Mouse (Mus musculus): ENCODE measurements around the gene Itsn1.

Gene Itsn1

DNA sequence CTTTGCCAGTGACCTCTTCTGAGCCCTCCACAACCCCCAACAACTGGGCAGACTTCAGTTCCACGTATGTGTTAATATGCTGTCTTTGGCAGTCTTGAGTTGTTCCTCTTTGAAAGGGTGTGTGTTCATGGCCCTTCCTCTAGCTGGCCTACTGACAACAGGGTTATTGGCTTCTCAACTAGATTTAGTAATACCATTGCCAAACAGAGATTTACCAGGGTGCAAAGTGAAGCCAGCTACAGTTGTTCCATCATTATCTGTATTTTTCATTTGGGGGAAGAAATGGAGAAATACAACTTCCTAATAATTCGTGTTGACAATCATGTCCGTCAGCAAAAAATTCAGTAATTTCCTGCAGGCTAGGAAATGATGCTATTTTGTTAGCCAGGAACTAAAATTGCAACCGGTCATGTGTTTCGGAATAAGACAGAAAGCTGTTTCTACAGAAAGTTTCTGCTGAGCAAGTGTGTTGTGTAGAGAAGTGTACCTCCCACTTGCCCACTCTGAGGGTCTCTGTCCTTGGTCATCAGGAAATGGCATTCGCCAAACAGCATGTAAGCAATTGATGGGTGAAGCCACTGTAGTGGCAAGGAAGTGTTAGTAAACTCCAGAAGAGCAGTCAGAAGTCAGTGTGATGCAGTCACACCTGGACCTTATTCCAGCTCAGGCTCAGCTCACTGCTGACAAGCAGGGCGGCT is 120.0 kb downstream of the Itsn1 start:
- DNase-seq, result no peak

DNA sequence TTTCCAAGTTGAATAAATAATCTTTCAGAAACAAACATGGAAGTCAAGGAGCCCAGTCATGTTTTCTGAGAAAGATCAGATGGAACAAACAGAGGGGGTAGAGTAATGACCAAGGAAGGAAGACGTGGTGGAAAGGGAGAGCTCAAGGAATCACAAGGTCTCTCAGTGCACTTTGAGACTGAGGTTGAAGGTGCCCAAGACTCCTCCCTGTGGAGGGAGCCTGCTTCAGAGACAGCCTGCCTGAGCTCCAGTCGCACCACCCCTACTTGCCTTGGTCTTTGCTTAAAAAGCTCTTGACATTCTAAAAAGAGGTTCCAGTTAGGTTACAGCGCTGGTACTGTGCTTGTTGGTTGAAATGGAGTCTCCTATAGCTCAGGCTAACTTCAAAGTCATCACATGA is 121.1 kb downstream of the Itsn1 start:
- DNase-seq, result no peak

DNA sequence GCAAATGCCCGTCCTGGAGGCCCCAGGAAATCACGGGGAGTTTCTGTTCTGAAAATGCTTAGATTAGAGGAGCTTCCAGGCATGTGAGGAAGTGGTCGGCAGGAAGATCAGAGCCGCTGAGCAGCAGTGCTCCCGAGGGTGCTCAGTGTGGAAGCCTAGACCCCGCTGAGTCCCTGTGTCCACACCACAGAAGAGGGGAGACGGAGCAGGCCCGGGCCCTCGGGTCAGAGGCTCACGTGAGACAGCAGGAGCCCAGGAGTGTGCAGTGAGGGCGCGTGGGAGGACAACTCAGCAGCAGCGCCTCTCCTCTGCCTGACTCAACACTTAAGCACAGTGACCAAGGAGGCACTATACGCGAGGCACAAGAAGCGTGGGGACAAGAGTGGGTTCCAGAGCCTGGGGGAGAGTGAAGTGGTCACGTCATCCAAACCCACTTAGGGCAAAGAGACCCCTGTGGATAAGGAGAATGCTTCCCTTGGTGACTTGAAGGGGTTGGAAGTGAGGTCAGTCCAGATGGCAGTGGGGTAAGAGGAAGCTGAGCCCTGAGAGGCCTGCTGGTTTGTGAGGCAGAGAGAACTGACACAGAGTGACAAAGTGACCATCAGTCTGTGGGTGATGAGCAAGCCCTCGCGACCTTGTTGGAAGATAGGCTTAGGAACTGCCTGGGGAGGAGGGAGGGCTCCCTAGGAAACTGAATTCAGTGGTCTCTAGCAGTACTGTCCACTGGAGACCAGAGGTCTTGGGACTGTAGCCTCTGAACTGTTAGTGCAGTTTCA is 122.6 kb downstream of the Itsn1 start:
- DNase-seq, result no peak

DNA sequence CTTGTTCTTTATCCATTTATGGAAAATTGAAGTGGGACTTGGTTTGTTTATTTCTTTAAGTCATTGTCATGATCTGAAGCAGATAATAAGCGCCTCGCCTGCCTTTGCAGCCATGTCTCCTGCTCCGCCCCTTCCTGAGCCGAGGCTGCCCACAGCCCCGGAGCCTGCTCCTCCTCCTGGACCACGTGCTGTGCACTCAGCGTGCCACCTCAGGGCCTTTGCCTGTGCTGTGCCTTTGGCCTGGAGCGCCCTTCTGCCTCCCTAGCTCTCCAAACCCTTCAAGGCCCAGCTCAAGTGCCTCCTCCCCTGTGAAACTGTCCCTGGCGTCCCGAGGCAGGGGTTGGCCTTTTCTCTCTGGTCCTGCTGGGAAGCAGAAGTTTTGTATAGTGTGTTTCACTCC is 123.7 kb downstream of the Itsn1 start:
- DNase-seq, result no peak

DNA sequence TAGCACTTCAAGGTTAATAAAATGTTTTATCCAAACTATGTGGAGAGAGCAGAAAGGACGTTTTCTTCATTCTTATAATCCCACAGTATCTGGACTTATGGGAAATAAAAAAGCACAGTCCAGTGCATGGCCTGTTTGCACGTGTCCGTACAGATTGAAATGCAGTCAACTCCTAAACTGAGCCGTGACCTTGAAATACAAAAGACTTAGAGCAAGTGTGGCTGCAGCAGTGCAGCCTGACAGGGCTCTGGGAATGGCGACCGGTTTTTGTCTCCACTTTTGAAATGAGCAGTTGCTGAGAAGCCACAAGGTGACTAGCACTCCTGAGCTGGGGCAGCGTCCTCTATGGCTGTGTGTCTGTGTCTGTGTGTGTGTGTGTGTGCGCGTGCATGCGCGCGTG is 124.1 kb downstream of the Itsn1 start:
- DNase-seq, result no peak

DNA sequence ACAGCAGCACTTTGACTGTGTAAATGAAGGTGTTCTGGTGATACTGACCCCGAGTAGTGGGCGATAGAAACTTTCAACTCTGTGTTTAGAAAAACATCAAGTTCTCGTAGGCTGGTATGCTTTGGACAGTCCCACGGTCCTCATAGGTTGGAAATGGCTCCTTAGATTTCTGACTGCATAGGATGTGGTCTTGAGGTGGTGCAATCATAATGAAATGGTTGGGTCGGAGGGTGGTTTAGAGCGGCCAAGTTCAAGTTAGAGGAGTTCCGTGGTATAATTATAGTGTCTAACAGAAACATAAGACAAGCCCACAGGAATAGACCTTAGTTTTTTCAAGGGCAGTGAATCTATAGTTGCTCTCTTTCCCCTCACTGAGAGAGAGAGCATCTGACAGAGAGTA is 129.6 kb downstream of the Itsn1 start:
- DNase-seq, result no peak

DNA sequence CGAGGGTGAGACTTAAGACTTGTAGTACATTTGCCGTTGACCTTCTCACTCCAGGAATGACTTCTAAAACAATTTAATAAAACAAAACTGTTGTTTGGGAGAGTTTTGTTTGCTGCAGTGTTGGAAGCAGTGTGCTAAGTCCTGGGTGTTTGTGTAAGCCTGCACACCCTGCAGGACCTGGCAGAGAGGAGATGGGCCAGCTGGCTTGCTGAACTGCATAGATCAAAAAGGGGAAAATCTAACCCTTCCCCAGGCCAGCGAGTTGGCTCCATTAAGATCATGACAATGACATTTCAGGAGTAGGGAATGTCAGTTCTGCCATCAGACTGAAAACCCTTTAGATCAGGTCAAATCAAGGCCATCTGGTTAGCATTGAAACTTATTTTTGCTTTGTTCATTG is 130.1 kb downstream of the Itsn1 start:
- DNase-seq, result peak; percentile 57 to 70

DNA sequence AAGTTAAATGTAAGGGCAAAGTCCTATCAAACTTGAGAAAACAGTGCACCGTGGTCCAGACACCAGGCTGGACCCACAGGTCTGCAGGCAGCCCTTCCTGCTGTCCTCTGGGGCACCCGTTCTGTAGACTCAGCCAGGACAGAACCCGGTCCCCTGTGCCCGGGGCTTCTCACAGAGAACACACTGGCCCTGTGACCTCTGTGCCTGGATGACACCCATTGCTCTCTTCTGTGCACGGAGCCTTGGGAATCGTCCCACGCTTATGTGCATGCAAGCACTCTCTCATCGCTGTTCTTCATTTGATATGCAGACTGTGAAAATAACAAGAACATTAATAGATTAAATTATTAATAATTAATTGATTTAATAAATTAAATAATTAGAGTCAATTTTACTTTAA is 130.9 kb downstream of the Itsn1 start:
- DNase-seq, result no peak

DNA sequence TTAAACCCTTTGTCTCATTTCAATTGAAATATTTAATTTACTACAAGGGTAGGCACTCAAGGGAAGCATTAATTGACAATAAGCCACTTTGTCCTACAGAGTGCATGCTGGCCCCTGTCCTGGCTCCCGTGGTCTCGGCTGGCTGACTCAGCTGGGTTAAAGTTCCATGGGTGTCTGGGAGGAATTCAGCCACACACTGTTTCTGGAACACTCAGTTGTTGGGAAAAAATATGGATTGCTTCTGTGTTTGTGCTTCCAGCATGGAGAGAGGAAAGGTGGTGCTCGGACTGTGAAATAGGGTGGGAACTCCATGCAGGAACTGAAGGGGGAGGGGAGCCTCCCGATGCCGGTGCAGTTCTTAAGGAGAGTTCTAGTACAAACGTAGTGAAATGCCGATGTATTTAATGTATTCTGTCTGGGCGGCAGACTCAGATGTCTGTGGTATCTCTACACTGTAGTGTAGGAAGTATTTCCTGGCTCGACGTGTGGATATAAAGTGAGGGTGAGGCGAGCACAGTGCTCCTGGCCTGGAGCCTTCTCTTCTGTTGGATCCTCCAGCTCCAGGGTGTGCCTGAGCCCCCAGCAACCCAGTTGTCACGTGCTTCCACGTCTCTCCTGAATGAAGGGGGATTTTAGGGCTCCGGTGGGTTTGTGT is 131.5 kb downstream of the Itsn1 start:
- DNase-seq, result peak in 1 of 2 experiments; percentile 42

DNA sequence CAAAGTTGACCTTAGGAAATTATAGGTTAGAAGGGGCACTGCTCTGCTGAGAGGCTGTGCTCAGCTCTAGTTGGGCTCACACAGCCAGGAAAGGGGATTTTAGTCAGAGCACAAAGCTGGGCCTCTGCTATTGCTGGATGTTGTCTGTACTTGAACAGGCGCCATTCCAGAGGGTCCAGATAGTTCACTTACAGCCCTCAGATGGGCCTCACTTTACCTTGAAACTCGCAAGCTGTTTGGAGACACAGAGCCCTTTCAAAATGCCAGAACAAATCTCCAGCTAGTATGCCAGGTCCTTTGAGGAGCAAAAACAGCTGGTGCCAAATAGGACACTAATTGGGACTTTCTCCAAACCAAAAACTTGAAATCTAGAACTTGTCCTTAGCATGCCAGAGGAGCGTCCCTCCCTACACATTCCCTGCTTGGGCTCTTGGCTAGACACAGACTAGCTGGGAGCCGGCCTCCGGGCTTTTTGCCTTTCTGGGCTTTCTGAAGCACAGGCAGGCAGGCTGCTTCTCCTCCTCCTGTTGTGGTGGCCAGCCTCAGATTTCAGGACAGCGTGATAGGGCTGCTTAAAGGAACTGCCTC is 132.8 kb downstream of the Itsn1 start:
- DNase-seq, result peak in 1 of 2 experiments; percentile 58

DNA sequence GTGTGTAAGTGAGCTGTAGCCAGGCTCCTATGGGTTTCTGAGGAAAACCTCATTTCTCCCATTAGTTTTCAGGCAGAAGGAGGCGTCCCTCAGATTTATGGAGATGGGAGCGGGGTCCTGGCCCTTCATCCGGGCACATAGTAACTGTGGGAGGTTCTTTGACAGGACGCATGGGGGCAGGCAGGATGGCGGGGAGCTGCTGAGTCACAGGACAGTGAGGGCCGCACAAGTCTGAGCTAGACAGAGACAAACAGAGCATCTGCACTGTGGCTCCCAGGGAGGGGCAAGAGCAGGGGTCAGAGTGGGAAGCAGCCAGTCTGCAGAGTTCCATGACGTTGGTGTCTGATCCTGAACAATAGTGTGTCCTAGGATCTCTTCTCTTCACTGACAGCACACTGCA is 133.8 kb downstream of the Itsn1 start:
- DNase-seq, result no peak

DNA sequence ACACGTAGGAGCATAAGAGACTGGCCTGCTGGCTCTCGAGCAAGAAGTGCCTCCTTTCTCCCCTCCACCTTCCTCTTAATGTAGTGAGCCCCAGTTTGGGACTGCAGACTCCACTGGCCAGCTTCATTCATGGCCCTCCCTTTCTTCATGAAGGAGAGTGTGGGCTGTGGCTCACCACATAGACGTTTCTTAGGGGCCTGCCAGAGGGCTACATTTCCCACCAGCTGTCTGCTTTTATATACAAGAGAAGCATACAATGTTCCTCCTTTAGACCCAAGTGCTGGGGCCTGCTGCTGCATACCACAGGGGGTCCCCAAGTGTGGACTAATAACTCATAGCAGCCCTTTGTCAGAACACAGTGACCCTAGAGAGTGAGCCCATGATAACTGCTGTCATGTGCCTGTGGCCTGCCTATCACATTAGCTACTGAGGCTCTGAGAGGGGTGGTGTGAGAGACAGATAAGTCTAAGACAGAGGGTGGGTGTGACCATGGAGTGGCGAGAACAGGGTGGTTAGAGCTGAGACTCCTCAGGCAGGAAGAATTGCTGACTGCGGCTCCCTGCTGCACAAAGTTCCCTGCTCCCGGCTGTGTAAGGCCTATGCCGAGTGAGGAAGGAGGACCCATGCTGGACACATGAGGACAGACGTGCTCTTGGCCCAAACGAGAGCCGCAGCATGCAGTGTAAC is 135.7 kb downstream of the Itsn1 start:
- no peak for DNase-seq

DNA sequence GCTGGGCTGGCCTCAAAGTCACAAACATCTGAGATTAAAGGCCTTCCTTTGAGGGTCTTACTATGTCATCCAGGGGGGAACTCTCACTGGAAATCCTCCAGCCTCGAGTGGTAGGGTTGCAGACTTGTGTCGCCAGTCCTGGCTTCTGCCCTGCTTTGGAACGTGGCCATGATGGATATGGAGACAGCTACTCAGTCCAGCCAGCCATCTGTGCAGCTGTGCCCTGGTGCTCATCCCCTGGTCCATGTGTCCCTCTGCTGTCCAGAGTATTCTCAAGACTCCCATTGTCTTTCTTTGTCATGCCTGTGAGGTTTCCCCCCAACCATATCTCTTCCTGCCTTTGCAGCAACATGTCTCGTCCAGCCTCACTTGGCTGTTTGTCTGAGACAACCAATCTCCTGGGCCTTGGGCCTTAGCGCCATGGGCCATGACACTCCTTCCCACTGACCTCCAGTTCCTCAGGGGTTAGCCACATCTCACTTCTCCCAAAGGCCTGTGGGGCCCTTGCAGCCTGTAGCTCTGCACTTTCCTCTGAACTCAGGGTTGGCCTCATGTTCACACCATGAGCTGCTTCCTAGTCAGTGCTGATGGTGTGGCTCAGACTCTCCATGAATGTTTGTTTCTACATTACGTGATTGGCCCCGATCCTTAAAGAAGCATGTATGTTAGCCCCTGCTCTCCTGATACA is 136.6 kb downstream of the Itsn1 start:
- no peak for DNase-seq

DNA sequence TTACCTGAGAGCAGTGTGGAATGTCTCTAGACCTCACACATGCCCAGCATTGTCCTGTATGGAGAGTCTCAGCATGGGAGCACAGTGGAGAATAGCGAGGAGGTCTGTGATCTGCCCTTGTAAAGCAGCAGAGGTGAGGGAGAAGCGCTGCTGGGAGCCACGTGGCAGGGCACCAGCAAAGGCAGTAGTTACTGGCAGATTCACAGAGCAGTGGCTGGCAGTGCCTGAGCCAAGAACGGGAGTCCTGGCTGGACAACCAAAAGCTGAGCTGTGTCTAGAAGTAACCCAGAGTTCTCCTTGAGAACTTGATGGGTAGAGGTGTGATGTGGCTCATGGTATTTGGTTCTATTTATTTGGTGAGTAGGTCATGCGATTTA is 137.2 kb downstream of the Itsn1 start:
- DNase-seq, result peak in 1 of 2 experiments; percentile 52

DNA sequence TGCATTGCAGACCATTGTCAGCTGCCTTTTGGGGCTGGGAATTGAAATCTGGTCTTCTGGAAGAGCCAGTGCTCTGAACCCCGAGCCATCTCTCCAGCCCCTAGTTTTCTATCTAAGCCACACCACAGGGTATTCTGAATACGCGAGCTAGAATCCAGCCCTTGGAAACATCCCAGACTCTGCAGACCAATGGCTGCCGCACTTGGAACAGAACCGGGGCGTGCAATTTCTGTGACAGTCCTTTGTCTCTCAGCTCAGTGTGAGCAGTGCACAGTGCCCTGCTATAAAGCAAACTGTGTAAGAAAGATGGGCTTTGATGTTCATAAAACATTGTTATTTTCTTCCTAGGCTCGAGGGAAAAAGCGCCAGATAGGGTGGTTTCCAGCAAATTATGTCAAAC is 138.6 kb downstream of the Itsn1 start:
- peak; percentile 57 to 67 for DNase-seq

DNA sequence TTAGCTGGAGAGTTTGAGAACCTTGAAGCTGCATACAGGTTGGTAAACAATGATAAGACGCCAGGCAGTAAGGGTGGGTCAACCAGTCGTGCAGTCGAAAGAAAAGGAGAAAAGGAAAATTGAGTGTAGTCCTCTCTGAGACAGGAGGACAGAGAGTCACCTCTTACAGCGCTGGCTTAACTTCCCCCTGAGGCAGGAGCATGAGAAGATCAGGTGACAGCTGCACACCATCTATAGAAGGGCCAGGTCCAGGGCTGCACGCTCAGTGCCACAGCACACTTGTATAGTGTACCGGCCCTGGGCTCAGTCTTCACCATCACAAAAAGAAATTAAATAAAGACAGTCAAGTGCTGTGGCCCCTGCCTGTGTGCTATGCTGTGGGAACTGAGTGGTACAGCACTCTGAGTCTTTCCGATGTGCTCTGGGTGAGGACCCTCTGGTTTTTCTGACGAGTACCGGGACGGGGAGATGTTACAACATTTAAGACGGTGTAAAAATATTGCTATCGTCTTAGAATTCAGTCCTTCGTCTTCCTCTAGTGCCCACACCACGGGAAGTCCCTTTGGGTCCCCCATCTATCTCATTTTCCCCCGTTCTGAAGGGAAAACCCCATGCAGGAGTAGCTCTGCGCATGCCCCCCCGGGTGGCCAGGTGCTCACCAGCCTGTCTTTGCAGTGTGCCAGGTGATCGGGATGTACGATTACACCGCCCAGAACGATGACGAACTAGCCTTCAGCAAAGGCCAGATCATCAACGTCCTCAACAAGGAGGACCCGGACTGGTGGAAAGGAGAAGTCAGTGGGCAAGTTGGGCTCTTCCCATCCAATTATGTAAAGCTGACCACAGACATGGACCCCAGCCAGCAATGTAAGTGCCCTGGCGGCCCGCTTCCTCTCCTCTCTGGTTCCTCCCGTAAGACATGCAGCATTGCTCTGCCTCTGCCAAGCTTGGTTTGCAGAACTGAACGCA is 140.1 kb downstream of the Itsn1 start:
- peak; percentile 75 to 80 for DNase-seq

DNA sequence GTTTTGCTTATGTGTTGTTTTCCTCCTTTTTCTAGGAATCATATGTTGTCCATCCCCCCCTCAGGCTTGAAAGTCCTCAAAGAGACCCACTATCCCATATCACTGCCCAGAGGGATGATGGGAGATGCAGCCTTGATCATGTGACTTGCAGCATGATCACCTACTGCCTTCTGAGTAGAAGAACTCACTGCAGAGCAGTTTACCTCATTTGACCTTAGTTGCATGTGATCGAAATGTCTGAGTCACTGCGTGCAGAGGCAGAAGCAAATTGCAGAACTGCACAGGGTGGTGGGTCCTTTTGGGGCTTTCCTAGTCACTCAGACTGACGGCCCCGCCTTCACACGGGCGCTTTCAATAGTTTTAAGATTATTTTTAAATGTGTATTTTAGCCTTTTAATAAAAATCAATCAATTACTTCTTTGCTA is 141.1 kb downstream of the Itsn1 start:
- no peak for DNase-seq

DNA sequence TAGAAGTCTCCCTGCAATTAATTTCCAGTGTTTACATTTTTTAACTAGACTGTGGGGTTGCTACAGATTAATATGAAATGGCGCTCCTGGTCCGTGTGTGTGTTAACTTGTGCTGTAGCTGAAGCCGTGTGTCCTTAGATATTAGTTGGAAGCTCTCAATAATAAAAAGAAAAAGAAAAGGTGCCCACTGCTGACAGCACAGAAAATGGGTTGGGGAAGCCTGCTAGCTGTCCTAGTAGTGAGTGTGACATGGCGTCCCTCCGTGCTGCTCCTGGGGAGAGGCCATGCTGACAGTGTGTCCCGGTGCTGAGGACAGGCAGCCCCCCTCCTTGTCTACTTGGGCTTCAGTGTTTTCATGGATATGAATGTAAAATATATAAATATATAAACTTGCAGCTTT is 142.1 kb downstream of the Itsn1 start:
- no peak for DNase-seq

DNA sequence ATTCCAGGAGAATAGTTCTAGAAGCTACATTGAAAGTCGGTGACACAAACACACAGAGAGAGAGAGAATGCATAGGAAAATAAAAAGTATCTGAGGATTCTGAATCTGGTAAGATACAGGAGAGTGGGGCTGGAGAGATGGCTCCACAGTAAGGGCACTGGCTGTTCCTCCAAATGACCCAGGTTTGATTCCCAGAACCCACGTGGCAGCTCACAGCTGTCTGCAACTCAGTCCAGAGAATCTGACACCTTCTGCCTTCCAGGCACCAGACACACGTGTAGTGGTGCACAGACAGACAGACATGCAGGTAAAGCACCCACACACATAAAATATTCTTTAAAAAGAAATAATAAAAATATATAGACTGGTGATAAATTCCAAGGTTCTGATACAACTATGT is 144.6 kb downstream of the Itsn1 start:
- no peak for DNase-seq

DNA sequence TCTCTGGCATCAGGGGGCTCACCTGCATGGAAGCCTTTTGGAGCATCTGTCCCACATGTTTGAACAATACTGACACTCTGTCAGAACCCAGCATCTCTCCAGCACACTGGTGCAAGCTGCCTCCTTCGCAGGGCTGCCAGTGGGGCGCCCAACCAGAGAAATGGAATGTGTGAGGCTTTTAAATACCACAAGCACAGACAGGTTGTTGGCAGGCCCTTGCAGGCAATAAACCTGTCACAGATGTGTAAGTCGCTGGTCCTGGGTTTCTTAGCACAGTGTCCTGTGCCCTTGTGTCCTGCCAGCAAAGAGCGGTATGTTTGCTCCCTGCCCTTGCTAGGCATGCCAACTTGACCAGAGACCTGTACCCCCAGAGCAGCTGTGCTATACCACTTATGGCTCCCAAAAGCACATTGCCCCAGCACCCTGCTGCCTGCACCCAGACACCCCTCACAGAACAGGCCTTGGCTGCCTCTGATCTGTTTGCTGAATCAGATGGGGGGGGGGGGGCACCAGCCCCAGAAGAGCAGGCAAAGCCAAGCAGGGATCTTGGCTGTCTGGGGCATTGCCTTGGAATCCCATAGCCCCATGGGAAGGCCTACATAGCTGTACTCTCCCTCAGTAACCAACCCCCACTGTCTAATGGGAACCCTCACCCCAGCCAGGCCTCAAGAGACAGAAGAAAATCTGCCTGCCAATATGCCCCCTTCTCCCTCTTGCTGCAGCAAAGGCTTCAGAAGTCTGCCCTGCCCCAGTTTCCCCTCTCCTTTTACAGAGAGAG is 146.7 kb downstream of the Itsn1 start:
- DNase-seq, result no peak
